Mouse (Mus musculus) liver, embryonic 12.5 days (tissue): ENCODE measurements around the gene Apon. TPM values are rescaled to one million over a fixed set of nuclear protein-coding genes. Genes with fewer than 3 reads are reported as not detected.
"Not testable (repeated sequence)": the region's sequence is repeated elsewhere in the genome, so short reads cannot be mapped to it uniquely, and the experiment has no call there.

ENCODE experiments used
- ATAC-seq: fragments of 200-750 bp; cut with Nextera tagmentation; 2 replicates; pipeline ENCODE4 v1.8.0; 2017; ENCODE audit warnings: moderate number of reproducible peaks, mild to moderate bottlenecking, moderate library complexity
- H3K27ac ChIP-seq: fragments of 300-500 bp; sonication (generic); 2 replicates; pipeline ENCODE4 v1.5.1; 2016; ENCODE audit warnings: mild to moderate bottlenecking
- H3K27me3 ChIP-seq: fragments of 300-500 bp; sonication (generic); replicated peaks from 2 replicates; pipeline ENCODE4 v1.6.1; 2016; ENCODE audit warnings: mild to moderate bottlenecking, moderate library complexity
- H3K36me3 ChIP-seq: fragments of 300-500 bp; sonication (generic); 2 replicates; pipeline ENCODE4 v1.6.1; 2016; ENCODE audit warnings: mild to moderate bottlenecking, moderate library complexity
- H3K4me1 ChIP-seq: fragments of 300-500 bp; sonication (generic); 2 replicates; pipeline ENCODE4 v1.6.1; 2016
- H3K4me2 ChIP-seq: fragments of 300-500 bp; sonication (generic); 2 replicates; pipeline ENCODE4 v1.6.1; 2016; ENCODE audit warnings: mild to moderate bottlenecking, moderate library complexity
- H3K4me3 ChIP-seq: fragments of 300-500 bp; sonication (generic); 2 replicates; pipeline ENCODE4 v1.5.1; 2016; ENCODE audit warnings: mild to moderate bottlenecking, moderate library complexity
- H3K9ac ChIP-seq: fragments of 300-500 bp; sonication (generic); 2 replicates; pipeline ENCODE4 v1.6.1; 2016; ENCODE audit warnings: mild to moderate bottlenecking, moderate library complexity
- H3K9me3 ChIP-seq: fragments of 300-500 bp; sonication (generic); replicated peaks from 2 replicates; pipeline ENCODE4 v1.6.1; 2016; ENCODE audit warnings: mild to moderate bottlenecking, moderate library complexity
- WGBS: fragments of 180-500 bp; shearing (Covaris S2); methylation state at CpG from one replicate; pipeline ENCODE4 v1.1.7; 2016; ENCODE audit not compliant: insufficient replicate concordance; 5-methylcytosine and 5-hydroxymethylcytosine counted together
- polyA plus RNA-seq: library from polyadenylated mRNA; unstranded; fragments of >200 nt; fragmentation: Nextera tagmentation; extraction: Ambion mirVana; gene quantifications from 2 replicates; pipeline ENCODE4 v1.2.1, GENCODE M21; 2016

The Apon gene
- polyA plus RNA-seq, 1 experiment from 2014 or later = 0.51 TPM

DNA sequence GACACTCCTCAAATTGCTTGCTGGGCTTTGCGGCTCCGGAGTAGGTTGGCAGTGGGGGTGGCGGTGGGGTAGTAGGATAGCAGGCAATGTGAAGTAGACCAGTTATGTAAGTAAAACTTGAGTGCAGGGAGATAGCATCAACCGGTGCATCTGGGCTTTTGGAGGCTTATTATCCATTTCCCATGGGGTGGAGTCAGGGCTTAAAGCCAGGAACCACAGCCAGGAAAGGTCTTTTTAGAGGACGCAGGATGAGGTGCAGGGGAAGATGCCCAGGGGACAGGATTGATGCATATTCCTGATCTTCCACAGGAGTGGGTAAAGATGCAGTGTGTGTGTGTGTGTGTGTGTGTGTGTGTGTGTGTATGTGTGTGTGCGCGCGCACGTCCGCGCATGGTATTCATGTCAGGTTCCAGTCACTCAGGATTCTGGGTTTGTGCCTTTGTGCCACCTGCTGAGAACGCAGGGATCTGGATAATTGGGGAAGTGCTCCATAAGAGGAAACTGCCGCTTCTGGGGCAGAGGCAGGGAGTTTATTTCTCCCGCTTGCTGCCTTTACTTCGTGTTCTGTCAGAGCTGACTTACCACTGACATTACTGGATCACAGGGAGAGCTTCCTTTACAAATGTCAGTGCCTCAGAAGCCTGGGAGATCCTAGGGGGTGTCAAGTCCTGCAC is 16.0 kb upstream of the Apon start:
- Histone ChIP-seq H3K27me3 (no peaks in the 10 kb centered on the region), H3K4me1 (peaks cover 54% of the 10 kb centered on the region), H3K9ac (no peak overlapping the region), H3K27ac (0 out of 2 replicates have a peak overlapping the region, but pooled peaks have one; percentile 17), H3K36me3 (peaks cover 64% of the 10 kb centered on the region), H3K9me3 (no peaks in the 10 kb centered on the region), H3K4me2 (no peak overlapping the region), H3K4me3 (no peak overlapping the region)
- no peak for ATAC-seq
- WGBS = 72% methylated on average over 15 of the region's 15 CpGs

DNA sequence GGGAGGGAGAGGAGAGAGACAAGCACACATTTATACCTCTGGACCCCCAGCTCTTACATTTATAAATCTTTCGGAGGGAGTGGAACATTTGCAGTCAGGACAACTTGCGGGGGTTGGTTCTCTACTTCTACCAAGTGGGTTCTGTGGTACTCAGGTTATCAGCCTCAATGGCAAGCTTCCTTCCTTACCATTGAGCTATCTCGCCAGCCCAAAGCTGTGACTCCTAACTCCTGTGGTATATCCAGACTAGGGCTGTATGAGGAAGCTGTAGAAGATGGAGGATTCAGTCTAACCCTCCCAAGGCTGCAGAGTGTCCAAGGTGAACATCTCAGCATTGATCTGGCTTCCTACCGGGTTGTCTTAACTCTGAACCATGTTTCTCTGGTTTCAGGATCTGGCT is 14.8 kb upstream of the Apon start:
- Histone ChIP-seq H3K27ac (peak overlapping the region; percentile 22; the same call in 1 of the 2 replicates), H3K36me3 (peaks cover 71% of the 10 kb centered on the region), H3K9me3 (no peaks in the 10 kb centered on the region), H3K4me2 (no peak overlapping the region), H3K27me3 (no peaks in the 10 kb centered on the region), H3K4me1 (peaks cover 44% of the 10 kb centered on the region), H3K9ac (no peak overlapping the region), H3K4me3 (no peak overlapping the region)
- 69% methylated on average over 4 of the region's 4 CpGs for WGBS
- ATAC-seq = no peak

DNA sequence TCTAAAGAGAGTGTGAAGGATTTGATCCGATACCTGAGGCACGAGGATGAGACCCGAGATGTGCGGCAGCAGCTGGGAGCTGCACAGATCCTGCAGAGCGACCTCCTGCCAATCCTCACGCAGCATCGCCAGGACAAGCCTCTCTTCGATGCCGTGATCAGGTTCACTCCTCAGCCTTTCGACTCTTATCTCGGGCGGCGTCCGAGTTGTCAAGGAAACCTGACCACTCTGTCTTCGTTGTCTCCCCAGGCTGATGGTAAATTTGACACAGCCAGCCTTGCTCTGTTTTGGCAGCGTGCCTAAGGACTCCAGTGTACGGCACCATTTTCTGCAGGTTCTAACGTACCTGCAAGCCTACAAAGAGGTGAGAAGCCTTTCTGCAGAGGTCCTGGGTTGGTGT is 13.8 kb upstream of the Apon start:
- Histone ChIP-seq H3K27me3 (no peaks in the 10 kb centered on the region), H3K36me3 (peaks cover 73% of the 10 kb centered on the region), H3K4me3 (no peak overlapping the region), H3K9me3 (no peaks in the 10 kb centered on the region), H3K27ac (no peak overlapping the region), H3K4me2 (no peak overlapping the region), H3K4me1 (peaks cover 38% of the 10 kb centered on the region), H3K9ac (no peak overlapping the region)
- no peak for ATAC-seq
- 54% methylated on average over 18 of the region's 18 CpGs for WGBS

DNA sequence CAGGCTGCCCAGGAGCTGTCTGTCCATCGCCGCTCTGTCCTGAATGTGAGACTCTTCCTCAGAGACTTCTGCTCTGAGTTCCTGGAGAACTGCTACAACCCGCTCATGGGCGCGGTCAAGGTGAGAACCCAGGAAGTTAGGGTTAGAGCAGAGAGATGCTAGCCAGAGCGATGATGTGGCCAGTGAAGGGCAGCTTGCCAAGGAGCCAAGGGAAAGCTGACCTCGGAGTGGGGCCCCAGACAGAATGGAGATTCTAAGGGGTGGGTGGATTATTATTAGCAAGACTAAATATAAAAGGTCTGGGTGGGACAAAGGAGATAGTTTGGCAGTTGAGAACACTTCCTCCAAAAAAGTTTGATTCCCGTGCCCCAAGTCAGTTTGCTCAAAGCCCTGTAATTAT is 10.6 kb upstream of the Apon start:
- no peaks in the 10 kb centered on the region for H3K9me3 ChIP-seq
- 89% methylated on average over 8 of the region's 8 CpGs for WGBS
- no peaks in the 10 kb centered on the region for H3K27me3 ChIP-seq
- no peak overlapping the region for H3K27ac ChIP-seq
- peaks cover 93% of the 10 kb centered on the region for H3K36me3 ChIP-seq
- no peak overlapping the region for H3K4me3 ChIP-seq
- no peak for ATAC-seq
- H3K9ac ChIP-seq = no peak overlapping the region
- H3K4me1 ChIP-seq = peaks cover 23% of the 10 kb centered on the region
- no peak overlapping the region for H3K4me2 ChIP-seq

DNA sequence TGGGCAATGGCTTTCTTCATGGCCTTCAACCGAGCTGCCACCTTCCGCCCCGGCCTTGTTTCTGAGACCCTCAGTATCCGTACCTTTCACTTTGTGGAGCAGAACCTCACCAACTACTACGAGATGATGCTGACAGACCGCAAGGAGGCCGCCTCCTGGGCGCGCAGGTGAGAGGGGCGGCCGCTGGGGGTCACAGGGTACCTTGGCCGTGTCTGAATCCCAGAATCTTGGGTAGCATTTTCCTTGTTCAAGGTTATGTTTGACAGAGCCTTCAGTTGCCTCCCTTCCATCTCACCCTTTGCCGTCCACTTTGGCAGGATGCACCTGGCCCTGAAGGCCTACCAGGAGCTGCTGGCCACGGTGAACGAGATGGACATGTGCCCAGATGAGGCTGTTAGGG is 9.8 kb upstream of the Apon start:
- Histone ChIP-seq H3K27ac (no peak overlapping the region), H3K9me3 (no peaks in the 10 kb centered on the region), H3K27me3 (no peaks in the 10 kb centered on the region), H3K4me1 (peaks cover 14% of the 10 kb centered on the region), H3K9ac (no peak overlapping the region), H3K4me2 (no peak overlapping the region), H3K36me3 (peaks cover 98% of the 10 kb centered on the region), H3K4me3 (no peak overlapping the region)
- ATAC-seq = no peak
- 90% methylated on average over 15 of the region's 15 CpGs for WGBS

DNA sequence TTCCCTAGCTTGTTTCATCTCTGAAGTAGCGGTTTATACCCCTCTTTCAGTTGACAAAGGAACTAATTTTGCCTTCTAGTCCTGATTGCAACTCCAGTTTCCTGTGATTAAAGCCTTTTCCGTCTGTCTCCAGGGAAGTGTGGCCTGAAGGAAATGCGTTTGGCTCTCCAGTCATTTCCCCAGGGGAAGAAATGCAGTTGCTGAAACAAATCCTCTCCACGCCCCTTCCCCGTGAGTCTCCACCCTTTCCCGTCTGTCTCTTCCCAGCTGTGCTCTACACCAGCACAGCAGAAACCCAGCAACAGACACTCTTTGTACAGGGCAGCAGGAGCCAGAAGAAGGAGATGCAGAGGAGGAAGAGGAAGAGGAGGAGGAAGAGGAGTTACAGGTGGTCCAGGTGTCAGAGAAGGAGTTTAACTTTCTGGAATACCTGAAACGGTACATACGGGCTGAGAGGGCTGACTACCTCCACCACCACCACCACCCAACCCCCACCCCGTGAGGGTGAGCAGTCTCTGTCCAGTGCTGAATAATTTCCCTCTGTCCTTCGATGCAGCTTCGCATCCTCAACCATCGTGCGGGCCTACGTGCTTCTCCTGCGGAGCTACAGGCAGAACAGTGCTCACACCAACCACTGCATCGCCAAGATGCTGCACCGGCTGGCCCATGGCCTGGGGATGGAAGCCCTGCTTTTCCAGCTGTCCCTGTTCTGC is 6.7 kb upstream of the Apon start:
- H3K36me3 ChIP-seq = peaks cover 100% of the 10 kb centered on the region
- WGBS = 81% methylated on average over 17 of the region's 17 CpGs
- H3K4me1 ChIP-seq = no peaks in the 10 kb centered on the region
- no peak overlapping the region for H3K9ac ChIP-seq
- H3K9me3 ChIP-seq = no peaks in the 10 kb centered on the region
- no peak overlapping the region for H3K4me3 ChIP-seq
- no peak for ATAC-seq
- no peaks in the 10 kb centered on the region for H3K27me3 ChIP-seq
- 0 out of 2 replicates have a peak overlapping the region, but pooled peaks have one; percentile 47 for H3K27ac ChIP-seq
- no peak overlapping the region for H3K4me2 ChIP-seq

DNA sequence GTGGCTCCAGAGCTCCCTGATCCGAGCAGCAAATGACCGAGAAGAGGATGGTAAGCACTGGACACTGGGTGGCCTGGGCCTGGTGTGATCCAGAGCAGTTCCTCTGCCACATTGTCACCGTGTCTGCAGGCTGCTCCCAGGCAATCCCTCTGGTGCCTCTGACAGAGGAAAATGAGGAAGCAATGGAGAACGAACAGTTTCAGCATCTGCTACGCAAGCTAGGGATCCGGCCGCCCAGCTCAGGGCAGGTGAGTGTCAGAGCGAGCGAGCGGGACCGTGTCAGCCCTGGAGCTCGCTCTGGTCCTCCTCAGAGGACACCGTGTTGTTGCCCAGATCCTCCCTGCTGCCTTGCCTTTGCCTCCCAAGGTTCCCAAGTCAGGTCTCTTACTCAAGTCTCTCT is 3.3 kb upstream of the Apon start:
- Histone ChIP-seq H3K9ac (no peak overlapping the region), H3K4me2 (no peak overlapping the region), H3K4me3 (no peak overlapping the region), H3K36me3 (peaks cover 80% of the 10 kb centered on the region), H3K27ac (no peak overlapping the region), H3K4me1 (no peaks in the 10 kb centered on the region), H3K9me3 (no peaks in the 10 kb centered on the region), H3K27me3 (no peaks in the 10 kb centered on the region)
- ATAC-seq = no peak
- WGBS = 87% methylated on average over 13 of the region's 13 CpGs

DNA sequence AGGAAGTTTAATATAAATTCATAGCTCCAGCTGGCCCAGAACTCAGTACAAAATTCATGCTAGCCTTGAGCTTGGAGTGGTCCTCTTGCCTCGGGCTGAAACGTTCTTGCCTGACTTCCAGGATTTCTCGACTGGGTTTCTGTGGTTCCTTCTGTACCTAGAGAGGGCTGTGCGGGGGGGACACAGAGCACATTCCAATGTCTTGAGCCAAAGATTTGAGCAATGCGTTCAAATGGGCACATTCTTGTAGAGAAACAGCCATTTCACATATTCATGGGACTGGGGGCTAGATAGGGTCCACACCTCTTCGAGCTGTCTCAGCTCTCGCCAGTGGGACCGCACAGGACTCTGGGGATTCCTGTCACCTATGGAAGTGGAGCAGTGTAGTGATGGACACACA is 2.0 kb downstream of the Apon start:
- H3K36me3 ChIP-seq = peaks cover 26% of the 10 kb centered on the region

DNA sequence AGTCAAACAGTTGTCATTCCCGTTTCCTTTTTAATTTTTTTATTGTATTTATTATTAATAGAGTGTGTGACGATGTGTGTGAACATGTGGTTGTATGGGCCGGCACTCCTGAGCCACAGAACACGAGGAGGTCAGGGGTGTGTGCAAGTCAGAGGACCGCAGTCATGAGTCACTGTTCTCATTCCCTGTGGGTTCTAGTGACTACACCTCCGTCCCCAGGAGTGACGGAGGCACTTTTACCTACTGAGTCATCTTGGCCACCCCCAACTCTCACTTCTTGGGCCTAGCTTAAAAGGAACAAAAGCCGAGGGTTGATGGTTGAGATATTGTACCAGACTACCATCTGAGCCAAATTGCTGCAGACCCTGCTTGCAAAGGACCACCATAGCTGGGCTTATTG is 2.4 kb downstream of the Apon start:
- H3K9me3 ChIP-seq = no peaks in the 10 kb centered on the region
- no peak overlapping the region for H3K27ac ChIP-seq
- no peaks in the 10 kb centered on the region for H3K27me3 ChIP-seq
- WGBS = 79% methylated on average over 8 of the region's 8 CpGs
- peaks cover 9% of the 10 kb centered on the region; the same call in 1 of the 2 replicates for H3K4me1 ChIP-seq
- no peak for ATAC-seq
- H3K9ac ChIP-seq = no peak overlapping the region
- no peak overlapping the region for H3K4me2 ChIP-seq
- peaks cover 22% of the 10 kb centered on the region for H3K36me3 ChIP-seq
- no peak overlapping the region for H3K4me3 ChIP-seq

More for the DNA sequence above, 2.0 kb downstream of the Apon start:
- no peaks in the 10 kb centered on the region for H3K27me3 ChIP-seq
- H3K27ac ChIP-seq = no peak overlapping the region
- H3K9me3 ChIP-seq = no peaks in the 10 kb centered on the region
- ATAC-seq = no peak
- H3K4me3 ChIP-seq = no peak overlapping the region
- H3K4me1 ChIP-seq = peaks cover 9% of the 10 kb centered on the region; the same call in 1 of the 2 replicates
- H3K4me2 ChIP-seq = no peak overlapping the region
- 78% methylated on average over 8 of the region's 8 CpGs for WGBS
- no peak overlapping the region for H3K9ac ChIP-seq

DNA sequence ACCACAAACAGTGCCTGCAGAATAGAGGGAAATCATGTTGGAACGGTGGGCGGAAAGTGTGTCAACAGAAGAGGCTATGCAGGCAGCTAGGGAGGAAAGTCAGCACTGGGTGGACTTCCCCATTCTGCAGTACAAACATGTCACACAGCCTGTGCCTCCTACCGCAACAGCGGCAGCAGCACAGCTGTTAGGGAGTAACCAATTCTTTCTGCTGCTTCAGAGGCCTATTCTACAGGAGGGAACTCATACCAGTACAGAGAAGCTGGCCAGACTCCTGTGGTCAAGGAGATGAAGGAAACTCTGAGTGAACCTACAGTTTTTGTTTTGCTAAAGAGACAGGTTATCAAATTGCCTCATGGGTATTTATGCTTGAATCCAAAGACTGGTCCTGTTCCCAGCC is 5.1 kb downstream of the Apon start:
- Histone ChIP-seq H3K36me3 (no peaks in the 10 kb centered on the region), H3K9me3 (no peaks in the 10 kb centered on the region), H3K27ac (0 out of 2 replicates have a peak overlapping the region, but pooled peaks have one; percentile 5), H3K4me3 (no peak overlapping the region), H3K4me2 (no peak overlapping the region), H3K27me3 (no peaks in the 10 kb centered on the region), H3K9ac (no peak overlapping the region), H3K4me1 (peaks cover 9% of the 10 kb centered on the region; the same call in 1 of the 2 replicates)
- no peak for ATAC-seq
- WGBS = 20% methylated on average over 4 of the region's 4 CpGs

DNA sequence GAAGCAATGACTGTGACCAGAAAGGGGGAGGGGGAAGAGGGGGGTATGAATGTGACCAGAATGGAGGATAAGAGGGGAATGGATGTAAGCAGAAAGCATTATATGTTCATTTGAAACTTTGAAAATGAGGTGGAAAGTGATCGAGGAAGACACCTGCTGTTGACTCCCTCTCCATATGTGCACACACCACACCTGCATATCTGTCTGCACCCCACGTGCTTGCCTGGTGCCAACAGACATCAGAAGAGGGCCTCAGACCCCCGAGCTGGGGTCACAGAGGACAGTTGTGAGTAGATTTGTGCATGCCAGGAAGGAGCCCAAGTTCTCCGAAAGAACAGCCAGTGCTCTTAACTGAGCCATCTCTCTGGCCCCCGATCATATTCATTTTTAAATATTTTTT is 6.0 kb downstream of the Apon start:
- Histone ChIP-seq H3K27ac (no peak overlapping the region), H3K27me3 (no peaks in the 10 kb centered on the region), H3K9ac (no peak overlapping the region), H3K4me1 (peaks cover 9% of the 10 kb centered on the region; the same call in 1 of the 2 replicates), H3K36me3 (no peaks in the 10 kb centered on the region), H3K4me2 (no peak overlapping the region), H3K9me3 (no peaks in the 10 kb centered on the region), H3K4me3 (no peak overlapping the region)
- no peak for ATAC-seq
- WGBS = 69% methylated on average over 5 of the region's 5 CpGs

DNA sequence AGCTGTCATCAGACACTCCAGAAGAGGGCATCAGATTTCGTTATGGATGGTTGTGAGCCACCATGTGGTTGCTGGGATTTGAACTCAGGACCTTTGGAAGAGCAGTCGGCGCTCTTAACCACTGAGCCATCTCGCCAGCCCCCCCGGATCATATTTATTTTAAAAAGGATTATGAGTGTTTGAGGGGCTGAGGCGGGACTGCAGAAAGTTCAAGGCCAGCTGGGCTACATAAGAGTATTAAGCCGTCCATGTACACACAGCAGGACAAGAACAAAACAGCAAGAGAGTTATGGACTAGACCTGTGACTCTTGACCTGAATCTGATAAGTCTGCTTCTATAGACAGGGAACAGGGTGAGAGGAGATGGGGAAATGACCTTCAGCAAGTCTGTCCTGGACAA is 6.5 kb downstream of the Apon start:
- not testable (repeated sequence) for H3K4me3 ChIP-seq, H3K27ac ChIP-seq, H3K36me3 ChIP-seq, ATAC-seq, H3K4me2 ChIP-seq, H3K9me3 ChIP-seq, H3K4me1 ChIP-seq, H3K27me3 ChIP-seq, H3K9ac ChIP-seq
- WGBS = 77% methylated on average over 7 of the region's 7 CpGs
